23 mouse cellular contexts compared by ENCODE assay signal in genomic region chr5:111699711-111700303, GRCm38 (mm10). TPM values are rescaled to one million over a fixed set of nuclear protein-coding genes. Genes with fewer than 3 reads are reported as not detected.
DNase-seq lines count a peak whose midpoint lies in the region; ATAC-seq and TF ChIP-seq lines count a peak whose summit lies in the region.
"Had no signal": no experiment of that assay in that cellular context is flagged by ENCODE, and none has a peak within 500 bp of the region (broad histone marks: within the 10 kb centered on the region; RNA-seq: fewer than 3 reads in every experiment).

No protein-coding gene starts in this region.

- H3K27me3 ChIP-seq in limb, embryonic 14.5 days (ENCODE audit: control insufficient read depth, insufficient read depth, low read length): no peaks in the 10 kb centered on the region
- peaks cover 81% of the 10 kb centered on the region for H3K27me3 ChIP-seq in limb, embryonic 10.5 days (ENCODE audit: low read depth, poor library complexity, severe bottlenecking)
- H3K27me3 ChIP-seq in forebrain, embryonic 16.5 days (replicated peaks; ENCODE audit: control insufficient read depth, insufficient read depth, low read length): no peaks in the 10 kb centered on the region
- peaks cover 3% of the 10 kb centered on the region; the same call in 1 of the 2 replicates for H3K27me3 ChIP-seq in midbrain, embryonic 12.5 days
- H3K27me3 ChIP-seq: lung, embryonic 15.5 days had no signal

- H3K27ac ChIP-seq in limb, embryonic 14.5 days (replicated peaks; ENCODE audit: low read depth, low read length): no peak overlapping the region
- H3K27ac ChIP-seq in limb, embryonic 10.5 days: no peak overlapping the region
- H3K27ac ChIP-seq in forebrain, embryonic 16.5 days (ENCODE audit: low read length): peak overlapping the region; percentile 49
- peak overlapping the region; percentile 56 for H3K27ac ChIP-seq in midbrain, embryonic 12.5 days (replicated peaks)
- H3K27ac ChIP-seq: gastrocnemius, adult 2 months; heart, embryonic 15.5 days; liver, embryonic 12.5 days; lung, embryonic 15.5 days had no signal

- 48% methylated on average over 23 of the region's 23 CpGs for WGBS in limb, embryonic 14.5 days
- 76% methylated on average over 23 of the region's 23 CpGs for WGBS in limb, embryonic 10.5 days
- WGBS in forebrain, embryonic 16.5 days: 22% methylated on average over 23 of the region's 23 CpGs
- 38% methylated on average over 23 of the region's 23 CpGs for WGBS in midbrain, embryonic 12.5 days

- no peak for ATAC-seq in limb, embryonic 14.5 days (ENCODE audit: low FRiP score, low read depth)
- ATAC-seq in forebrain, embryonic 16.5 days: peak; percentile 57
- peak; percentile 72; the same call in 1 of the 2 replicates for ATAC-seq in midbrain, embryonic 12.5 days (ENCODE audit: low FRiP score, low read depth)
- no peak for ATAC-seq in erythroid progenitor cell, adult 5-6 weeks (replicated peaks; ENCODE audit: low FRiP score, poor library complexity, severe bottlenecking)
- ATAC-seq: liver, embryonic 12.5 days had no signal

- H3K4me1 ChIP-seq in limb, embryonic 14.5 days (ENCODE audit: control insufficient read depth, insufficient read depth, low read length): peaks cover 7% of the 10 kb centered on the region
- peaks cover 25% of the 10 kb centered on the region for H3K4me1 ChIP-seq in limb, embryonic 10.5 days
- peaks cover 37% of the 10 kb centered on the region for H3K4me1 ChIP-seq in forebrain, embryonic 16.5 days (replicated peaks; ENCODE audit: control insufficient read depth, insufficient read depth, low read length)
- peaks cover 49% of the 10 kb centered on the region for H3K4me1 ChIP-seq in midbrain, embryonic 12.5 days

- peak; percentile 37 for DNase-seq in limb, embryonic 14.5 days (ENCODE audit: low spot score)
- no peak for DNase-seq in limb, embryonic 10.5 days (ENCODE audit: low spot score)
- DNase-seq in spleen, postnatal 36 days (ENCODE audit: low spot score in 2 of 2): no peak
- DNase-seq in cerebellum, postnatal 4 days (ENCODE audit: low spot score in 2 of 2): no peak
- DNase-seq: cerebellum, adult 11 months; cerebellum, postnatal 36 days; gastrocnemius, adult 2 months; heart, adult 11 months; kidney, adult 9 months; kidney, postnatal 4 days; thymus, postnatal 4 days had no signal

- H3K9me3 ChIP-seq in limb, embryonic 14.5 days (ENCODE audit: control insufficient read depth, low read length): no peaks in the 10 kb centered on the region
- H3K9me3 ChIP-seq in limb, embryonic 10.5 days (replicated peaks): no peaks in the 10 kb centered on the region
- no peaks in the 10 kb centered on the region for H3K9me3 ChIP-seq in forebrain, embryonic 16.5 days (ENCODE audit: control insufficient read depth, low read length)
- no peaks in the 10 kb centered on the region for H3K9me3 ChIP-seq in midbrain, embryonic 12.5 days
- H3K9me3 ChIP-seq: heart, embryonic 15.5 days; liver, embryonic 12.5 days; lung, embryonic 15.5 days had no signal

- H3K4me3 ChIP-seq in limb, embryonic 14.5 days (replicated peaks; ENCODE audit: low read length): no peak overlapping the region
- no peak overlapping the region for H3K4me3 ChIP-seq in limb, embryonic 10.5 days
- H3K4me3 ChIP-seq in forebrain, embryonic 16.5 days (replicated peaks; ENCODE audit: low read length): no peak overlapping the region
- H3K4me3 ChIP-seq in midbrain, embryonic 12.5 days: no peak overlapping the region
- H3K4me3 ChIP-seq: gastrocnemius, adult 2 months; heart, embryonic 15.5 days; liver, embryonic 12.5 days; lung, embryonic 15.5 days had no signal

- no peak for TF ChIP-seq POLR2A in limb, embryonic 14.5 days (IDR thresholded peaks at IDR 0.05; ENCODE audit: borderline replicate concordance, extremely low read depth, insufficient read depth, insufficient read length)

- no peaks in the 10 kb centered on the region for H3K36me3 ChIP-seq in limb, embryonic 14.5 days (ENCODE audit: control insufficient read depth, insufficient read depth, low read length)
- no peaks in the 10 kb centered on the region for H3K36me3 ChIP-seq in limb, embryonic 10.5 days
- H3K36me3 ChIP-seq in forebrain, embryonic 16.5 days (ENCODE audit: control insufficient read depth, insufficient read depth): no peaks in the 10 kb centered on the region
- no peaks in the 10 kb centered on the region for H3K36me3 ChIP-seq in midbrain, embryonic 12.5 days
- H3K36me3 ChIP-seq: heart, embryonic 15.5 days; liver, embryonic 12.5 days; lung, embryonic 15.5 days had no signal

- H3K9ac ChIP-seq in limb, embryonic 14.5 days (ENCODE audit: low read depth, low read length, severe bottlenecking): no peak overlapping the region
- no peak overlapping the region; the same call in 1 of the 2 replicates for H3K9ac ChIP-seq in forebrain, embryonic 16.5 days (replicated peaks; ENCODE audit: low read depth, low read length)
- H3K9ac ChIP-seq in midbrain, embryonic 12.5 days (replicated peaks): no peak overlapping the region
- H3K9ac ChIP-seq: heart, embryonic 15.5 days; liver, embryonic 12.5 days; lung, embryonic 15.5 days had no signal

- no peak overlapping the region for H3K4me2 ChIP-seq in limb, embryonic 14.5 days (replicated peaks; ENCODE audit: low read depth, low read length, severe bottlenecking)
- 0 out of 2 replicates have a peak overlapping the region, but pooled peaks have one; percentile 14 for H3K4me2 ChIP-seq in forebrain, embryonic 16.5 days (ENCODE audit: low read length)
- no peak overlapping the region for H3K4me2 ChIP-seq in midbrain, embryonic 12.5 days (replicated peaks)
- H3K4me2 ChIP-seq: heart, embryonic 15.5 days; liver, embryonic 12.5 days; lung, embryonic 15.5 days had no signal

RNA-seq across cellular contexts. Expression of gene Gm26897, which starts 33.9 kb away (rescaled TPM):
- polyA plus RNA-seq in limb, embryonic 14.5 days (2012; rRNA removed): not detected in 2 replicates
- polyA plus RNA-seq in limb, embryonic 14.5 days (2014; fragmentation: Nextera tagmentation; extraction: Ambion mirVana): not detected in 2 replicates
- polyA plus RNA-seq in limb, embryonic 10.5 days (2016; fragmentation: Nextera tagmentation; extraction: Ambion mirVana): not detected in 2 replicates
- not detected in 2 replicates for polyA plus RNA-seq in forebrain, embryonic 16.5 days (2015; fragmentation: Nextera tagmentation; extraction: Ambion mirVana)
- not detected in 2 replicates for polyA plus RNA-seq in midbrain, embryonic 12.5 days (2016; fragmentation: Nextera tagmentation; extraction: Ambion mirVana)
- not detected in 2 replicates for total RNA-seq in erythroid progenitor cell, adult 5-6 weeks (2015; ENCODE audit: low replicate concordance)
- not detected in 2 replicates for total RNA-seq in erythroid progenitor cell, adult 5-6 weeks (2017; ENCODE audit: low replicate concordance)
- total RNA-seq: adrenal gland, adult 18-20 months; gastrocnemius, adult 2 months; layer of hippocampus, postnatal 25 days; left cerebral cortex, postnatal 36 days; megakaryocyte, adult 5-6 weeks had no signal
- polyA plus RNA-seq: C2C12; heart, embryonic 15.5 days; liver, embryonic 12.5 days; lung, embryonic 15.5 days; spleen, adult 2 months had no signal

Comparison
In these comparisons a context has a peak if more than half of its experiments do, and no peak if none do; other contexts are left out.
1. ATAC-seq: peak in forebrain, embryonic 16.5 days (single experiment) and midbrain, embryonic 12.5 days (single experiment); none in limb, embryonic 14.5 days (single experiment) and erythroid progenitor cell, adult 5-6 weeks (single experiment).
2. H3K27ac ChIP-seq: peak in forebrain, embryonic 16.5 days (single experiment) and midbrain, embryonic 12.5 days (single experiment); none in limb, embryonic 14.5 days (single experiment) and limb, embryonic 10.5 days (single experiment).